Mouse (Mus musculus) heart, postnatal 4 days (tissue): ENCODE measurements around the gene Rhox4b. TPM values are rescaled to one million over a fixed set of nuclear protein-coding genes. Genes with fewer than 3 reads are reported as not detected.
"Not testable (repeated sequence)": the region's sequence is repeated elsewhere in the genome, so short reads cannot be mapped to it uniquely, and the experiment has no call there.

ENCODE experiments used
- DNase-seq: peaks from one replicate; pipeline ENCODE4 v3.0.0; 2021
- total RNA-seq, 2 experiments: library from RNA; stranded (reverse); gene quantifications; 2 replicates each; pipeline ENCODE4 v1.2.3; 2021

The Rhox4b gene
- total RNA-seq, result not detected

GRCm38 (mm10) chrX:37432194-37432593 is at the start of gene Rhox4b:
Gene Rhox4b, plus strand, starts transcription at chrX:37432494.
- DNase-seq, result not testable (repeated sequence)

DNA sequence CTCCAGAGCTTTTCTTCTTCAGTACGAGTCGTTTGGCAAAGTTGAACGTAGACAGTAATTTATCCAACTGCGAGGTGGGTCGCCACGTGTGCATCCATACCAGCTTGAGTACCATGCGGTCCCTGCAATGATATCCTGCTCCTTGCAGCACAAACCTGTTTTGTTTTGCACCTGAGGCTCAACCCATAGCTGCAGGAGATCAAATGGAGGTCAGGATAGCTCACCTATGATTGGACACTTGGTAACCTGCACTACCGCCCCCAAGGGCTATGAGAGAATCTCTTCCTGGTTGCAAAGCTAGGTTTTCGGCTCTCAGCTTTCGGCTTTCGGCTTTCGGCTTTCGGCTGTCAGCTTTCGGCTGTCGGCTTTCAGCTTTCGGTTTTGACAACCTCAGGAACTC is 41.7 kb upstream of the Rhox4b start, which contains the start of gene Rhox4a2:
TSS of gene Rhox4a2 (plus strand) at position 301 of the 400 bp plus-strand sequence.
- DNase-seq, result not testable (repeated sequence)

DNA sequence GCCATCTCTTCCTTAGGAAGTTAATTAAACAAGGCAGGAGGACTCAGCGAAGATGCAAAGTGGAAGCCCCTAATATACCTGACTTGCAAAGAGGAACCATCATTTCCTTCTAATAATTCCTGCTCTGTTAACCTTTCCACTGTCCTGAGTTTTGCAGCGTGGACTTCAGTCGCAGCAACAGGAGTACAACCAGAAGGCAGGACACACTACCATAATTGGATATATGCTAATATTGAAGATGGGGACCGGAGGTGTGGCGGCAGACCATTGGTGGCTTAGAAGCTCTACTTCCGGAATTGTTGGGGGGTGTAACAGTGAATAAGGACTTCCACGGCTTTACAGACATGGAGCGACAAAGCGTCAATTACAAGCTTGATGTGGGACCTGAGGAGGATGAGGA is 20.5 kb upstream of the Rhox4b start, which contains the start of gene Rhox2b:
TSS of gene Rhox2b (plus strand) at position 301 of the 400 bp plus-strand sequence.
- DNase-seq, result not testable (repeated sequence)

GRCm38 (mm10) chrX:37453380-37453779 is 21.1 kb downstream of the Rhox4b start, which contains the start of gene Rhox2c:
Gene Rhox2c, plus strand, starts transcription at chrX:37453680.
- not testable (repeated sequence) for DNase-seq

DNA sequence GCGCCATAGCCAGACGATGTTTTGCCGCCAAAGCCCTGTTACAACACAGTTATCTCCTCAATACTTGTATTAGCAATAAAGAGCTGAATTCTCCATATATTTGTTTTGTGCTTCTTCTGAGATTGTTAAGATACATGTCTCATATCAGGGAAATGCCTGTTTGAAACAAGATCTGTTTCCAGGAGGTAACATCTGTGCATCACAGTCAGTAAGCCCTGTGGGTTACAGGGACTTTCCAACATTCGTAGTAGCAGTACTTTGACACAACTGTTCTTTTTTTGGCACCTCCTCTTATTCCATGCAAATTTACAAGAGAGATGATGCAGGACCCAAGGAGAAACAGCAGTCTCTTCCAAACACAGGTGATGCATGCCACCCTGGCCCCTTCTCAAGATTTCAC is 26.0 kb downstream of the Rhox4b start, which contains the start of gene Rhox3c:
TSS of gene Rhox3c (plus strand) at position 301 of the 400 bp plus-strand sequence.
- not testable (repeated sequence) for DNase-seq

- not testable (repeated sequence) for DNase-seq
Observed at GRCm38 (mm10) chrX:37480037-37480436, 47.7 kb downstream of the Rhox4b start, which contains the start of gene Rhox4c. Gene Rhox4c, plus strand, starts transcription at chrX:37480337.

Other genes starting within 250 kb of the Rhox4b start
- 100 to 1,000 TPM; 565 to 671 TPM for gene Ndufa1, start 241.3 kb upstream of the Rhox4b start, total RNA-seq
- gene Rnf113a1, start 241.2 kb upstream of the Rhox4b start, total RNA-seq, result 1 to 10 TPM; 3.1 to 3.7 TPM
- not detected for gene Gm9, start 221.5 kb upstream of the Rhox4b start, total RNA-seq
- not detected for gene Rhox1, start 210.2 kb upstream of the Rhox4b start, total RNA-seq
- not detected for gene Rhox2a, start 187.5 kb upstream of the Rhox4b start, total RNA-seq
- not detected for gene Rhox3a, start 182.6 kb upstream of the Rhox4b start, total RNA-seq
- gene Rhox4a, start 167.2 kb upstream of the Rhox4b start, total RNA-seq, result not detected
- not detected for gene Rhox3a2, start 52.5 kb upstream of the Rhox4b start, total RNA-seq
- gene Rhox4a2, start 41.6 kb upstream of the Rhox4b start, total RNA-seq, result not detected
- not detected for gene Rhox2b, start 20.4 kb upstream of the Rhox4b start, total RNA-seq
- not detected for gene Rhox2c, start 21.2 kb downstream of the Rhox4b start, total RNA-seq
- not detected for gene Rhox3c, start 26.1 kb downstream of the Rhox4b start, total RNA-seq
- not detected for gene Rhox4c, start 47.8 kb downstream of the Rhox4b start, total RNA-seq
- not detected for gene Rhox2d, start 60.9 kb downstream of the Rhox4b start, total RNA-seq
- not detected for gene Rhox4d, start 81.9 kb downstream of the Rhox4b start, total RNA-seq
- not detected for gene Rhox2e, start 98.0 kb downstream of the Rhox4b start, total RNA-seq
- gene Rhox3e, start 109.5 kb downstream of the Rhox4b start, total RNA-seq, result not detected
- gene Rhox4e, start 124.9 kb downstream of the Rhox4b start, total RNA-seq, result not detected
- not detected for gene Rhox2f, start 138.9 kb downstream of the Rhox4b start, total RNA-seq
- not detected for gene Rhox3f, start 148.5 kb downstream of the Rhox4b start, total RNA-seq
- not detected for gene Rhox4f, start 175.2 kb downstream of the Rhox4b start, total RNA-seq
- gene Rhox3g, start 196.1 kb downstream of the Rhox4b start, total RNA-seq, result not detected
- gene Rhox2g, start 211.0 kb downstream of the Rhox4b start, total RNA-seq, result not detected
- gene Rhox4g, start 218.8 kb downstream of the Rhox4b start, total RNA-seq, result not detected
- gene Rhox3h, start 236.3 kb downstream of the Rhox4b start, total RNA-seq, result not detected
- not detected for gene Rhox2h, start 240.8 kb downstream of the Rhox4b start, total RNA-seq